Mouse (Mus musculus) thymus, adult 2 months (tissue): ENCODE measurements around the gene Cemip2.

Experiments
- CTCF ChIP-seq: fragments of 200-500 bp; IDR thresholded peaks from 2 replicates; pipeline ENCODE4 v1.5.1; 2012; ENCODE audit warnings: mild to moderate bottlenecking, control low read depth, low read length, moderate library complexity, borderline replicate concordance; ENCODE audit not compliant: control insufficient read depth, poor library complexity, insufficient read depth; ENCODE audit errors: extremely low read depth
- POLR2A ChIP-seq: fragments of 200-500 bp; IDR thresholded peaks from 2 replicates; pipeline ENCODE4 v1.6.1; 2012; ENCODE audit warnings: mild to moderate bottlenecking, low read length, control low read depth, moderate library complexity; ENCODE audit not compliant: control insufficient read depth, poor library complexity, insufficient read depth; ENCODE audit errors: extremely low read depth

GRCm38 (mm10) chr19:21814433-21815020 is 36.4 kb downstream of the Cemip2 start:
- TF ChIP-seq CTCF (no peak), POLR2A (no peak)
